Mouse (Mus musculus): ENCODE measurements around the gene Snap29.

Snap29 gene

GRCm38 (mm10) chr16:17405736-17406443, at the start of gene Snap29, which contains the start of gene Pi4ka:
Gene Snap29, plus strand, starts transcription at chr16:17405986.
Gene Pi4ka, minus strand, starts transcription at chr16:17406314.
- DNase-seq: peak; percentile 100

GRCm38 (mm10) chr16:17356031-17356430, 49.8 kb upstream of the Snap29 start:
- no peak for DNase-seq

- no peak for DNase-seq
Measured at GRCm38 (mm10) chr16:17358787-17359186, 47.0 kb upstream of the Snap29 start.

GRCm38 (mm10) chr16:17382306-17382705, 23.5 kb upstream of the Snap29 start:
- no peak for DNase-seq

GRCm38 (mm10) chr16:17383594-17384326, 22.0 kb upstream of the Snap29 start:
- DNase-seq: no peak

GRCm38 (mm10) chr16:17392784-17393183, 13.0 kb upstream of the Snap29 start:
- no peak for DNase-seq

- no peak for DNase-seq
Measured at GRCm38 (mm10) chr16:17402855-17403254, 2.9 kb upstream of the Snap29 start.

GRCm38 (mm10) chr16:17405271-17405696, 502 bp upstream of the Snap29 start:
- peak; percentile 84 for DNase-seq

- DNase-seq: peak; percentile 26
Measured at GRCm38 (mm10) chr16:17406512-17407231, 886 bp downstream of the Snap29 start.

GRCm38 (mm10) chr16:17409046-17409445, 3.3 kb downstream of the Snap29 start:
- no peak for DNase-seq

- DNase-seq: no peak
Measured at GRCm38 (mm10) chr16:17410209-17410608, 4.4 kb downstream of the Snap29 start.

- no peak for DNase-seq
Measured at GRCm38 (mm10) chr16:17423021-17423420, 17.2 kb downstream of the Snap29 start.

- no peak for DNase-seq
Measured at GRCm38 (mm10) chr16:17432576-17432975, 26.8 kb downstream of the Snap29 start.

GRCm38 (mm10) chr16:17451541-17452372, 46.0 kb downstream of the Snap29 start, which contains the start of gene Crkl:
Gene Crkl, plus strand, starts transcription at chr16:17451987.
- peak; percentile 97 for DNase-seq

GRCm38 (mm10) chr16:17452373-17452715, 46.6 kb downstream of the Snap29 start:
- DNase-seq: peak; percentile 21

- no peak for DNase-seq
Measured at GRCm38 (mm10) chr16:17456901-17457300, 51.1 kb downstream of the Snap29 start.

GRCm38 (mm10) chr16:17460254-17460653, 54.5 kb downstream of the Snap29 start:
- DNase-seq: no peak

- DNase-seq: no peak
Measured at GRCm38 (mm10) chr16:17461596-17461995, 55.8 kb downstream of the Snap29 start.

GRCm38 (mm10) chr16:17463184-17463583, 57.4 kb downstream of the Snap29 start:
- no peak for DNase-seq

- DNase-seq: no peak
Measured at GRCm38 (mm10) chr16:17466875-17467663, 61.3 kb downstream of the Snap29 start.

GRCm38 (mm10) chr16:17472498-17472897, 66.7 kb downstream of the Snap29 start:
- DNase-seq: no peak

GRCm38 (mm10) chr16:17474091-17474490, 68.3 kb downstream of the Snap29 start:
- no peak for DNase-seq

All from layer of hippocampus, adult 9-11 months (tissue).